Mouse (Mus musculus) hindbrain, embryonic 15.5 days (tissue): ENCODE measurements at regions not wholly inside any gene's neighbourhood (a gene's known extent, or its start where the extent isn't known, plus 50 kb on each side); places are given as distances from the start of the nearest gene placed in this dataset.
"Not testable (repeated sequence)": the region's sequence is repeated elsewhere in the genome, so short reads cannot be mapped to it uniquely, and the experiment has no call there.

Experiments
- ATAC-seq: fragments of 200-750 bp; cut with Nextera tagmentation; 2 replicates; pipeline ENCODE4 v1.8.0; 2017; ENCODE audit warnings: low read depth, moderate number of reproducible peaks, moderate TSS enrichment; ENCODE audit not compliant: low FRiP score
- H3K27ac ChIP-seq: fragments of 300-500 bp; sonication (generic); replicated peaks from 2 replicates; pipeline ENCODE4 v1.5.1; 2015; ENCODE audit warnings: mild to moderate bottlenecking, inconsistent platforms
- H3K27me3 ChIP-seq: fragments of 300-500 bp; sonication (generic); 2 replicates; pipeline ENCODE4 v1.6.1; 2015; ENCODE audit warnings: control low read depth, inconsistent platforms
- H3K36me3 ChIP-seq: fragments of 300-500 bp; sonication (generic); 2 replicates; pipeline ENCODE4 v1.6.1; 2015; ENCODE audit warnings: control low read depth, inconsistent platforms
- H3K4me1 ChIP-seq: fragments of 300-500 bp; sonication (generic); replicated peaks from 2 replicates; pipeline ENCODE4 v1.6.1; 2015; ENCODE audit warnings: control low read depth, inconsistent platforms
- H3K4me2 ChIP-seq: fragments of 300-500 bp; sonication (generic); 2 replicates; pipeline ENCODE4 v1.6.1; 2015; ENCODE audit warnings: moderate library complexity, mild to moderate bottlenecking, inconsistent platforms
- H3K4me3 ChIP-seq: fragments of 300-500 bp; sonication (generic); 2 replicates; pipeline ENCODE4 v1.5.1; 2015; ENCODE audit warnings: mild to moderate bottlenecking, inconsistent platforms
- H3K9ac ChIP-seq: fragments of 300-500 bp; sonication (generic); 2 replicates; pipeline ENCODE4 v1.6.1; 2015; ENCODE audit warnings: inconsistent platforms
- H3K9me3 ChIP-seq: fragments of 300-500 bp; sonication (generic); 2 replicates; pipeline ENCODE4 v1.6.1; 2016; ENCODE audit warnings: control low read depth, inconsistent platforms
- WGBS: fragments of 180-500 bp; shearing (Covaris S2); methylation state at CpG from one replicate; pipeline ENCODE4 v1.1.7; 2015; 5-methylcytosine and 5-hydroxymethylcytosine counted together

- H3K4me2 ChIP-seq: no peak overlapping the region
- WGBS: 83% methylated on average over 5 of the region's 5 CpGs
- no peaks in the 10 kb centered on the region for H3K9me3 ChIP-seq
- H3K4me1 ChIP-seq: no peaks in the 10 kb centered on the region
- no peak overlapping the region for H3K4me3 ChIP-seq
- no peak for ATAC-seq
- no peak overlapping the region for H3K27ac ChIP-seq
- H3K9ac ChIP-seq: no peak overlapping the region
- no peaks in the 10 kb centered on the region for H3K36me3 ChIP-seq
- no peaks in the 10 kb centered on the region for H3K27me3 ChIP-seq
These were observed 227.4 kb downstream of the Scg2 start for GRCm38 (mm10) chr1:79212471-79212870.

GRCm38 (mm10) chr1:79211981-79212380 is 227.9 kb downstream of the Scg2 start:
- H3K36me3 ChIP-seq, ATAC-seq, H3K27me3 ChIP-seq, H3K4me3 ChIP-seq, H3K27ac ChIP-seq, H3K4me1 ChIP-seq, H3K9me3 ChIP-seq, H3K9ac ChIP-seq, H3K4me2 ChIP-seq: not testable (repeated sequence)
- 100% methylated on average over 1 of the region's 1 CpGs for WGBS

- no peak for ATAC-seq
- Histone ChIP-seq H3K9ac (no peak overlapping the region), H3K27ac (no peak overlapping the region), H3K27me3 (no peaks in the 10 kb centered on the region), H3K36me3 (no peaks in the 10 kb centered on the region), H3K9me3 (no peaks in the 10 kb centered on the region), H3K4me2 (no peak overlapping the region), H3K4me1 (no peaks in the 10 kb centered on the region), H3K4me3 (no peak overlapping the region)
- WGBS: 69% methylated on average over 1 of the region's 1 CpGs
These were observed 232.7 kb downstream of the Scg2 start for GRCm38 (mm10) chr1:79207207-79207606.

GRCm38 (mm10) chr1:79197682-79198081 is 242.2 kb downstream of the Scg2 start:
- 91% methylated on average over 3 of the region's 3 CpGs for WGBS
- no peak for ATAC-seq
- no peak overlapping the region for H3K4me2 ChIP-seq

GRCm38 (mm10) chr1:79191031-79191430 is 248.9 kb downstream of the Scg2 start:
- no peaks in the 10 kb centered on the region for H3K4me1 ChIP-seq
- H3K9me3 ChIP-seq: no peaks in the 10 kb centered on the region
- no peaks in the 10 kb centered on the region for H3K36me3 ChIP-seq
- no peak overlapping the region for H3K9ac ChIP-seq
- H3K4me3 ChIP-seq: no peak overlapping the region
- no peak overlapping the region for H3K4me2 ChIP-seq
- no peak overlapping the region for H3K27ac ChIP-seq
- ATAC-seq: no peak
- WGBS: 81% methylated on average over 3 of the region's 3 CpGs
- no peaks in the 10 kb centered on the region for H3K27me3 ChIP-seq

More at GRCm38 (mm10) chr1:79197682-79198081, 242.2 kb downstream of the Scg2 start:
- no peak overlapping the region for H3K4me3 ChIP-seq
- no peaks in the 10 kb centered on the region for H3K9me3 ChIP-seq
- H3K36me3 ChIP-seq: no peaks in the 10 kb centered on the region
- H3K9ac ChIP-seq: no peak overlapping the region
- no peaks in the 10 kb centered on the region for H3K27me3 ChIP-seq
- no peak overlapping the region for H3K27ac ChIP-seq
- no peaks in the 10 kb centered on the region for H3K4me1 ChIP-seq

- no peaks in the 10 kb centered on the region for H3K4me1 ChIP-seq
These were observed 256.1 kb downstream of the Scg2 start for GRCm38 (mm10) chr1:79183534-79184411.

GRCm38 (mm10) chr1:79144113-79144512 is 295.8 kb downstream of the Scg2 start:
- H3K4me3 ChIP-seq: no peak overlapping the region
- no peak overlapping the region for H3K27ac ChIP-seq
- WGBS: 94% methylated on average over 3 of the region's 3 CpGs
- no peaks in the 10 kb centered on the region for H3K4me1 ChIP-seq
- ATAC-seq: no peak
- no peaks in the 10 kb centered on the region for H3K27me3 ChIP-seq
- H3K4me2 ChIP-seq: no peak overlapping the region
- H3K9ac ChIP-seq: no peak overlapping the region
- no peaks in the 10 kb centered on the region for H3K36me3 ChIP-seq
- no peaks in the 10 kb centered on the region for H3K9me3 ChIP-seq

More at GRCm38 (mm10) chr1:79183534-79184411, 256.1 kb downstream of the Scg2 start:
- Histone ChIP-seq H3K9ac (no peak overlapping the region), H3K9me3 (no peaks in the 10 kb centered on the region), H3K4me2 (no peak overlapping the region), H3K36me3 (no peaks in the 10 kb centered on the region), H3K4me3 (no peak overlapping the region), H3K27ac (no peak overlapping the region), H3K27me3 (no peaks in the 10 kb centered on the region)
- ATAC-seq: no peak
- WGBS: 96% methylated on average over 5 of the region's 5 CpGs
